8 mouse cellular contexts compared by ENCODE assay signal in genomic region chr13:37467795-37468194, GRCm38 (mm10).
DNase-seq lines count a peak whose midpoint lies in the region; ATAC-seq and TF ChIP-seq lines count a peak whose summit lies in the region.
"Had no signal": no experiment of that assay in that cellular context is flagged by ENCODE, and none has a peak within 500 bp of the region (broad histone marks: within the 10 kb centered on the region; RNA-seq: fewer than 3 reads in every experiment).

No protein-coding gene starts in this region.

- peak; percentile 57 for TF ChIP-seq CTCF in Patski (IDR thresholded peaks at IDR 0.05)
- 0 out of 2 replicates have a peak, but pooled peaks have one; percentile 25 for TF ChIP-seq CTCF in bone marrow macrophage, adult 2 months (IDR thresholded peaks at IDR 0.05; ENCODE audit: low read depth, low read length)
- peak; percentile 58 for TF ChIP-seq CTCF in forebrain, postnatal 0 days (IDR thresholded peaks at IDR 0.05; ENCODE audit: low read depth)

- H3K9ac ChIP-seq in forebrain, postnatal 0 days, result no peak overlapping the region
- no peak overlapping the region for H3K9ac ChIP-seq in stomach, embryonic 15.5 days
- H3K9ac ChIP-seq: liver, embryonic 13.5 days had no signal

- no peaks in the 10 kb centered on the region for H3K9me3 ChIP-seq in forebrain, postnatal 0 days (ENCODE audit: low read length)
- H3K9me3 ChIP-seq in hindbrain, embryonic 10.5 days, result no peaks in the 10 kb centered on the region
- no peaks in the 10 kb centered on the region for H3K9me3 ChIP-seq in stomach, embryonic 15.5 days
- H3K9me3 ChIP-seq: liver, embryonic 13.5 days had no signal

- no peaks in the 10 kb centered on the region for H3K27me3 ChIP-seq in Patski
- no peaks in the 10 kb centered on the region for H3K27me3 ChIP-seq in forebrain, postnatal 0 days (ENCODE audit: insufficient read depth, low read length)
- peaks cover 11% of the 10 kb centered on the region for H3K27me3 ChIP-seq in hindbrain, embryonic 10.5 days (ENCODE audit: insufficient read depth, poor library complexity, severe bottlenecking)
- H3K27me3 ChIP-seq in stomach, embryonic 15.5 days (replicated peaks), result no peaks in the 10 kb centered on the region

- no peak overlapping the region for H3K4me3 ChIP-seq in bone marrow macrophage, adult 2 months (ENCODE audit: insufficient read depth, low read length)
- H3K4me3 ChIP-seq in forebrain, postnatal 0 days (ENCODE audit: low read depth, low read length), result no peak overlapping the region
- peak overlapping the region; percentile 27 for H3K4me3 ChIP-seq in hindbrain, embryonic 10.5 days
- no peak overlapping the region for H3K4me3 ChIP-seq in stomach, embryonic 15.5 days (replicated peaks)
- H3K4me3 ChIP-seq: liver, embryonic 13.5 days had no signal

- POLR2A ChIA-PET in Patski (lab: Charles Lee), result interaction anchor here (0.7 kb wide), 1 partner anchor 14 kb away, joined by 4 read pairs; no protein-coding TSS in a partner anchor

- no peak for ATAC-seq in Patski
- ATAC-seq in forebrain, postnatal 0 days, result no peak
- peak; percentile 86 for ATAC-seq in stomach, embryonic 15.5 days (ENCODE audit: insufficient read depth, low FRiP score, low read depth)

- 12% methylated on average over 8 of the region's 8 CpGs for WGBS in forebrain, postnatal 0 days
- 8% methylated on average over 8 of the region's 8 CpGs for WGBS in hindbrain, embryonic 10.5 days
- WGBS in stomach, embryonic 15.5 days, result 17% methylated on average over 8 of the region's 8 CpGs

- H3K36me3 ChIP-seq in forebrain, postnatal 0 days (ENCODE audit: insufficient read depth), result no peaks in the 10 kb centered on the region
- H3K36me3 ChIP-seq in hindbrain, embryonic 10.5 days, result no peaks in the 10 kb centered on the region
- no peaks in the 10 kb centered on the region for H3K36me3 ChIP-seq in stomach, embryonic 15.5 days
- H3K36me3 ChIP-seq: liver, embryonic 13.5 days had no signal

- in situ Hi-C loops in Patski (cut with MboI; ENCODE audit: low pct_unique_long_range_greater_than_20kb), result no loop called here

- peaks cover under 1% of the 10 kb centered on the region for H3K4me1 ChIP-seq in bone marrow macrophage, adult 2 months (ENCODE audit: control insufficient read depth, insufficient read depth, low read length)
- no peaks in the 10 kb centered on the region for H3K4me1 ChIP-seq in forebrain, postnatal 0 days (ENCODE audit: insufficient read depth)
- peaks cover 9% of the 10 kb centered on the region for H3K4me1 ChIP-seq in hindbrain, embryonic 10.5 days (replicated peaks)
- H3K4me1 ChIP-seq in stomach, embryonic 15.5 days, result peaks cover 8% of the 10 kb centered on the region

- DNase-seq in Patski (ENCODE audit: low read depth, low spot score), result no peak
- DNase-seq in forebrain, postnatal 0 days, result peak; percentile 63
- DNase-seq in hindbrain, embryonic 10.5 days (ENCODE audit: low spot score), result peak; percentile 55
- DNase-seq in layer of hippocampus, postnatal 14 days (ENCODE audit: low spot score in 2 of 2), result peak; percentile 60 to 63
- DNase-seq in mesoderm, embryonic 11.5 days (ENCODE audit: low read depth, low spot score), result peak; percentile 72
- DNase-seq: liver, embryonic 13.5 days had no signal

- H3K4me2 ChIP-seq in forebrain, postnatal 0 days (ENCODE audit: low read depth), result no peak overlapping the region
- H3K4me2 ChIP-seq in stomach, embryonic 15.5 days, result peak overlapping the region; percentile 27; the same call in 1 of the 2 replicates
- H3K4me2 ChIP-seq: liver, embryonic 13.5 days had no signal

- TF ChIP-seq POLR2A in bone marrow macrophage, adult 2 months (IDR thresholded peaks at IDR 0.05; ENCODE audit: borderline replicate concordance, low read depth, low read length), result no peak

- CTCF ChIA-PET in Patski (lab: Charles Lee), result interaction anchor here (1.3 kb wide), 1 partner anchor 11 kb away, joined by 3 read pairs; no protein-coding TSS in a partner anchor

- no peak overlapping the region for H3K27ac ChIP-seq in bone marrow macrophage, adult 2 months (ENCODE audit: insufficient read depth, low read depth, low read length)
- H3K27ac ChIP-seq in forebrain, postnatal 0 days (ENCODE audit: low read depth, low read length), result no peak overlapping the region
- peak overlapping the region; percentile 64 for H3K27ac ChIP-seq in hindbrain, embryonic 10.5 days
- H3K27ac ChIP-seq in stomach, embryonic 15.5 days, result peak overlapping the region; percentile 84
- H3K27ac ChIP-seq: liver, embryonic 13.5 days had no signal

Comparison
In these comparisons a context has a peak if more than half of its experiments do, and no peak if none do; other contexts are left out.
1. H3K27ac ChIP-seq: peak in hindbrain, embryonic 10.5 days (single experiment) and stomach, embryonic 15.5 days (single experiment); none in bone marrow macrophage, adult 2 months (single experiment) and forebrain, postnatal 0 days (single experiment).
2. Peak in every context shown above with its lines, with median percentiles within 50 percentile points of each other: CTCF ChIP-seq.